Mouse (Mus musculus) neural tube, embryonic 13.5 days (tissue): ENCODE data around the gene Lpar4. TPM values are rescaled to one million over a fixed set of nuclear protein-coding genes. Genes with fewer than 3 reads are reported as not detected.

Experiments used
- ATAC-seq: fragments of 200-750 bp; cut with Nextera tagmentation; 2 replicates; pipeline ENCODE4 v1.8.0; 2017; ENCODE audit warnings: low read depth, mild to moderate bottlenecking, moderate TSS enrichment, moderate library complexity
- H3K27ac ChIP-seq: fragments of 300-500 bp; sonication (generic); replicated peaks from 2 replicates; pipeline ENCODE4 v1.5.1; 2015; ENCODE audit warnings: moderate library complexity, mild to moderate bottlenecking, inconsistent platforms
- H3K27me3 ChIP-seq: fragments of 300-500 bp; sonication (generic); 2 replicates; pipeline ENCODE4 v1.6.1; 2015; ENCODE audit warnings: mild to moderate bottlenecking, inconsistent platforms
- H3K36me3 ChIP-seq: fragments of 300-500 bp; sonication (generic); 2 replicates; pipeline ENCODE4 v1.6.1; 2015; ENCODE audit warnings: mild to moderate bottlenecking, inconsistent platforms
- H3K4me1 ChIP-seq: fragments of 300-500 bp; sonication (generic); replicated peaks from 2 replicates; pipeline ENCODE4 v1.6.1; 2015; ENCODE audit warnings: inconsistent platforms
- H3K4me2 ChIP-seq: fragments of 300-500 bp; sonication (generic); 2 replicates; pipeline ENCODE4 v1.6.1; 2015; ENCODE audit warnings: inconsistent platforms, mild to moderate bottlenecking, moderate library complexity
- H3K4me3 ChIP-seq: fragments of 300-500 bp; sonication (generic); 2 replicates; pipeline ENCODE4 v1.5.1; 2015; ENCODE audit warnings: mild to moderate bottlenecking, inconsistent platforms
- H3K9ac ChIP-seq: fragments of 300-500 bp; sonication (generic); 2 replicates; pipeline ENCODE4 v1.6.1; 2015; ENCODE audit warnings: moderate library complexity, mild to moderate bottlenecking, inconsistent platforms
- H3K9me3 ChIP-seq: fragments of 300-500 bp; sonication (generic); 2 replicates; pipeline ENCODE4 v1.6.1; 2016; ENCODE audit warnings: inconsistent platforms
- WGBS: fragments of 180-500 bp; shearing (Covaris S2); methylation state at CpG from one replicate; pipeline ENCODE4 v1.1.7; 2015; 5-methylcytosine and 5-hydroxymethylcytosine counted together
- polyA plus RNA-seq: library from polyadenylated mRNA; unstranded; fragments of >200 nt; fragmentation: Nextera tagmentation; extraction: Ambion mirVana; gene quantifications from 2 replicates; pipeline ENCODE4 v1.2.1, GENCODE M21; 2015

Gene Lpar4
- polyA plus RNA-seq: 13.8 and 15.2 TPM in 2 replicates

- Histone ChIP-seq H3K9ac (peak within 1 kb of the TSS; percentile 55), H3K4me2 (peak within 1 kb of the TSS; percentile 53), H3K4me3 (peak within 1 kb of the TSS; percentile 42), H3K36me3 (no peaks in the 10 kb centered on the region), H3K9me3 (no peaks in the 10 kb centered on the region), H3K4me1 (0 out of 2 replicates have a peak, but pooled peaks cover 2% of the 10 kb centered on the region), H3K27me3 (no peaks in the 10 kb centered on the region), H3K27ac (peak within 1 kb of the TSS; percentile 64)
- ATAC-seq: peak; percentile 88
- 12% methylated on average over 11 of the region's 11 CpGs for WGBS
Measured at GRCm38 (mm10) chrX:106920175-106920827, at the start of gene Lpar4. Lpar4 (plus strand) TSS chrX:106920625.

DNA sequence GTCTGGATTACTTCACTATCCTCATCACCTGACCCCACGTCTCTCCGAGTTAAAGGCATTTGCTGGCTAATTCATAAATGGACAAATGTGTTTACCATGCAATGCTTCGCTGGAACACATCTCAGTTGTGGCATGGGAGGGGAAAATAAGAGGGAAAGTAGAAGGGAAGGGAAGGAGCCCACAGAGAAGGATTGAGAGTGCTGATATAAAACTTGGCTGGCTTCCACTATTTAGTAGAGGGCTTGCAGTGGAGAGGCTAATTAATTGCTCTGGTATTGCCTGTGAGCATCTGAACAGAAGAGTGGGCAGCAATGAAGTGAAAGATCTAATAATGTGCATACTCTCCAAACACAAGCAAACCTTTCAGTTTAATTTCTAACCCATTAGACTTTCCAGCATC, 49.0 kb upstream of the Lpar4 start:
- no peaks in the 10 kb centered on the region for H3K36me3 ChIP-seq
- no peak overlapping the region for H3K4me3 ChIP-seq
- H3K27ac ChIP-seq: no peak overlapping the region
- H3K27me3 ChIP-seq: no peaks in the 10 kb centered on the region
- no peak overlapping the region for H3K4me2 ChIP-seq
- no peaks in the 10 kb centered on the region for H3K9me3 ChIP-seq
- ATAC-seq: peak; percentile 53; the same call in 1 of the 2 replicates
- H3K9ac ChIP-seq: no peak overlapping the region
- no peaks in the 10 kb centered on the region for H3K4me1 ChIP-seq
- 58% methylated on average over 3 of the region's 3 CpGs for WGBS

DNA sequence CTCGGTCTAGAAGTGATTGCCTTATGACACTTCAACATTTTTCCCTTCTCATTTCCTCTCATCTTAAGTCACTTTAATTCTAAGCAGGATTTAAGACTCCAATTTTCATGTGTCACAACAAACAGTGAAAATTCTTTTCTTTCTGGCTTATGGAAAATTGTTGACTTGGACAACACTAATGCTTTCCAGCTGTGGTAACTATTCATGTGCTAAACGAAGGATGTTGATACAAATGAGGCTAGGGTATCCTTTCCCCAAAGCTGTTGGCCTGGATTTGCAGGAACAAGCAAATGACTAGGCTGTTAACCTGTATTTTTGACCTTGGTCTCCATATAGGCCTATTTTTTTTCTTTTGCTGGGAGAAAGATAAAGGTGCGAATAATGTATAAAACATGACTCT, 48.5 kb upstream of the Lpar4 start:
- no peak overlapping the region for H3K27ac ChIP-seq
- ATAC-seq: no peak
- no peaks in the 10 kb centered on the region for H3K36me3 ChIP-seq
- H3K4me1 ChIP-seq: no peaks in the 10 kb centered on the region
- WGBS: 46% methylated on average over 3 of the region's 3 CpGs
- H3K27me3 ChIP-seq: no peaks in the 10 kb centered on the region
- H3K9me3 ChIP-seq: no peaks in the 10 kb centered on the region
- no peak overlapping the region for H3K4me2 ChIP-seq
- H3K9ac ChIP-seq: no peak overlapping the region
- H3K4me3 ChIP-seq: no peak overlapping the region

DNA sequence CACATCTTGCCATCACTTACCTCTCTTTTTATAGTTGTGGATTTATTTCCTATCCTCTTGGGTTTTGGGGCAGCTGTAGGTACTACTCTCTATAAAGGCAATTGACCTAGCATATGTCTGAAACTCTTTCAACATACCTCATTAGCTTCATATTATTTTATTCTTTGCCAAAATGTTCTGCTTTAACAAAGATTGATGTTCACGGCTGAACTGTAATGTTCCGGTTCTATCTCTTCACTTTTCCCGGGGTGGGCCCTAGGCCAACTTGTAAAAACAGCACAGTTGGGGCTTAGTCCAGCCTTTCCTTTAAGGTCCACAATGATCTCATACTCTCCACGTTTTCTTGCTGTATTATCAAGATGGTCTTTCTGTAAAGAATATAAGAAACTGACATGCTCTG, 48.1 kb upstream of the Lpar4 start:
- Histone ChIP-seq H3K27ac (no peak overlapping the region), H3K9ac (no peak overlapping the region), H3K36me3 (no peaks in the 10 kb centered on the region), H3K27me3 (no peaks in the 10 kb centered on the region), H3K4me3 (no peak overlapping the region), H3K4me1 (no peaks in the 10 kb centered on the region), H3K9me3 (no peaks in the 10 kb centered on the region), H3K4me2 (no peak overlapping the region)
- 56% methylated on average over 4 of the region's 4 CpGs for WGBS
- ATAC-seq: no peak

- no peaks in the 10 kb centered on the region for H3K9me3 ChIP-seq
- no peak overlapping the region for H3K9ac ChIP-seq
- ATAC-seq: no peak
- H3K27me3 ChIP-seq: no peaks in the 10 kb centered on the region
- no peaks in the 10 kb centered on the region for H3K36me3 ChIP-seq
- H3K4me3 ChIP-seq: no peak overlapping the region
- H3K27ac ChIP-seq: no peak overlapping the region
- H3K4me1 ChIP-seq: no peaks in the 10 kb centered on the region
- no peak overlapping the region for H3K4me2 ChIP-seq
- WGBS: 76% methylated on average over 2 of the region's 2 CpGs
Measured at GRCm38 (mm10) chrX:106897707-106898275, 22.6 kb upstream of the Lpar4 start.

DNA sequence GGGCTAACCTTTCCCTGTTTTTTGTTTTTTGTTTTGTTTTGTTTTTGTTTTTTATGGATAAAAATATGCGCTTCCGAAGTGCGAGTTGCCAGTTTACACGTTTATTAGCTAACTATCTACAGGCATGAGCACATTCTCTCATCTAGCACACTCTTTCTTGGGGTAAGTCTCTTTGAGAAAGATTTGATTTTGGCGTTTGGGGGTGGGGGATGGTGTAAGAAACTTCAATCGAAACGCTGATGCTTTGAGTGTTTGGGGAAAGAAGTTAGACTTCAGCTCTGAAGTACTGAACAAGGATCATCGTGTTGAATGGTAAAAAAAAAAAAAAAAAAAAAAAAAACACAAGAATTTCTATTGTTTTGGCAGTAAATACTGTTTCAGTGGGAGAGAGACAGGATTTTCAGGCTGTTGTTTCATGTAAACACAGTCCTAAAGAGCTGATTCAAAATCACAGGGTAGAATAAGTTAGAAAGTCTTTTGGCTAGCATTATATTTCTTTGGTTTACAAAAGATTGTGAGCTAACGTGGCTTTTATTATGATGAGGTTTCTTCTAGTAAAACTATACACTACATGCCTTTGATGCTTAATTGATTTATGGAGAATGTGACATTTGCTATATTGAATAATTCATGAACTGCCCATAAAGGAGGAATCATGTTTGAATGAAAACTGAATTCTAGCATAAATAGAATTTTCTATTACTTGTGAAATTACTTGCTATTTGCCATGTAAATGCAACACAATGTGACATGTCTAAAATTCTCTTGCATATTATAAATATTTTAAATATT, 599 bp downstream of the Lpar4 start:
- peak; percentile 53; the same call in 1 of the 2 replicates for ATAC-seq
- H3K9ac ChIP-seq: peak overlapping the region; percentile 55
- H3K9me3 ChIP-seq: no peaks in the 10 kb centered on the region
- H3K36me3 ChIP-seq: no peaks in the 10 kb centered on the region
- peak overlapping the region; percentile 53 for H3K4me2 ChIP-seq
- H3K4me3 ChIP-seq: peak overlapping the region; percentile 42
- peak overlapping the region; percentile 64 for H3K27ac ChIP-seq
- 0 out of 2 replicates have a peak, but pooled peaks cover 2% of the 10 kb centered on the region for H3K4me1 ChIP-seq
- 14% methylated on average over 9 of the region's 9 CpGs for WGBS
- H3K27me3 ChIP-seq: no peaks in the 10 kb centered on the region

DNA sequence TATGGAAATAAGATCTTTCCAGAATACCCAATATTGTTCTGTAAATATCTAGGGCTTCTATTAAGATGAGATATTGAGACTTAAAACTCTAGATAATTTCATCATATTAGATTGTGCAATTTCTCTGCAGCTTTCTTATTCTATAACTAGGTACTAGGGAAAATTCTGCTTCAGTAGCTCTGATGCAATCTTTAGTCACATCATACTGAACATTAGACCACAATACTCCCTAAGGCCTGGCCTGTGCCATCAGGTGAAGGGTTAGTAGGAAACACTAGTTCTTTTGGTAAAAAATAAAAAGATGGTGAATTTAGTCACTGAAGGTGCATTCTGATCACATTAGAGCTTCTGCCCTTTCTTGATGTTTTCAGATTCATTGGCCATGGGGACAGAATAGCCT, 4.1 kb downstream of the Lpar4 start:
- no peaks in the 10 kb centered on the region for H3K36me3 ChIP-seq
- H3K4me3 ChIP-seq: no peak overlapping the region
- no peak overlapping the region for H3K27ac ChIP-seq
- 0 out of 2 replicates have a peak, but pooled peaks cover 2% of the 10 kb centered on the region for H3K4me1 ChIP-seq
- no peaks in the 10 kb centered on the region for H3K9me3 ChIP-seq
- H3K4me2 ChIP-seq: no peak overlapping the region
- no peaks in the 10 kb centered on the region for H3K27me3 ChIP-seq
- H3K9ac ChIP-seq: no peak overlapping the region
- no peak for ATAC-seq

DNA sequence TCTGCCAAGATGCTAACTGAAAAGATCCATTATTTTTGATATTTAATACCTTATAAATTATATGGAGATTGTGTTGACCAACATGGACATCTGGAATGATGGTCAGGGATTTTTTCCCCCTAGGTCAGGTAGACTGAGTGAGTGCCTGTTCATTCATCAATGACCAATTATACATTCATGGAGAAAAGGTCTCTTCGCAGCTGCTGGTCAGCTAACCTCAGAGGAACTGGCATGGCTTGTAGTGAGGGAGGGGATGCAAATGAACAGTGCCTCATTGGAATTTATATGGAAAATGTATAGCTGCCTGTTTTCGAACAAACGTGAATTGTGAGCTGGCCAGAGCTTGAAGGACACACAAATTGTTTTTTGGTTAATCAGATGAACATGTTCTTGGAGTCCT, 18.9 kb downstream of the Lpar4 start:
- Histone ChIP-seq H3K27me3 (no peaks in the 10 kb centered on the region), H3K27ac (no peak overlapping the region), H3K4me3 (no peak overlapping the region), H3K4me1 (no peaks in the 10 kb centered on the region), H3K9ac (no peak overlapping the region), H3K36me3 (no peaks in the 10 kb centered on the region), H3K4me2 (no peak overlapping the region), H3K9me3 (no peaks in the 10 kb centered on the region)
- no peak for ATAC-seq
- WGBS: 71% methylated on average over 3 of the region's 3 CpGs

- Histone ChIP-seq H3K4me1 (no peaks in the 10 kb centered on the region), H3K4me2 (no peak overlapping the region), H3K27me3 (no peaks in the 10 kb centered on the region), H3K4me3 (no peak overlapping the region), H3K9me3 (no peaks in the 10 kb centered on the region), H3K36me3 (no peaks in the 10 kb centered on the region), H3K9ac (no peak overlapping the region), H3K27ac (no peak overlapping the region)
- ATAC-seq: no peak
- WGBS: 50% methylated on average over 1 of the region's 1 CpGs
Measured at GRCm38 (mm10) chrX:106950558-106950957, 30.1 kb downstream of the Lpar4 start.

GRCm38 (mm10) chrX:106951016-106951415, 30.6 kb downstream of the Lpar4 start:
- no peak overlapping the region for H3K4me2 ChIP-seq

GRCm38 (mm10) chrX:106953840-106954239, 33.4 kb downstream of the Lpar4 start:
- Histone ChIP-seq H3K4me3 (no peak overlapping the region), H3K36me3 (no peaks in the 10 kb centered on the region), H3K27ac (no peak overlapping the region), H3K4me2 (no peak overlapping the region), H3K27me3 (no peaks in the 10 kb centered on the region), H3K9ac (no peak overlapping the region), H3K4me1 (no peaks in the 10 kb centered on the region), H3K9me3 (no peaks in the 10 kb centered on the region)
- 67% methylated on average over 1 of the region's 1 CpGs for WGBS
- ATAC-seq: no peak

More at GRCm38 (mm10) chrX:106951016-106951415, 30.6 kb downstream of the Lpar4 start:
- no peak for ATAC-seq
- Histone ChIP-seq H3K4me1 (no peaks in the 10 kb centered on the region), H3K36me3 (no peaks in the 10 kb centered on the region), H3K9ac (no peak overlapping the region), H3K27ac (no peak overlapping the region), H3K27me3 (no peaks in the 10 kb centered on the region), H3K4me3 (no peak overlapping the region), H3K9me3 (no peaks in the 10 kb centered on the region)
- 22% methylated on average over 2 of the region's 2 CpGs for WGBS

- WGBS: 92% methylated on average over 2 of the region's 2 CpGs
- ATAC-seq: no peak
- Histone ChIP-seq H3K4me1 (no peaks in the 10 kb centered on the region), H3K4me2 (no peak overlapping the region), H3K9ac (no peak overlapping the region), H3K4me3 (no peak overlapping the region), H3K27ac (no peak overlapping the region), H3K27me3 (no peaks in the 10 kb centered on the region), H3K9me3 (no peaks in the 10 kb centered on the region), H3K36me3 (no peaks in the 10 kb centered on the region)
Measured at GRCm38 (mm10) chrX:106962233-106962632, 41.8 kb downstream of the Lpar4 start.
